Mouse (Mus musculus): ENCODE measurements around the gene Plcb1. TPM values are rescaled to one million over a fixed set of nuclear protein-coding genes. Genes with fewer than 3 reads are reported as not detected.

Plcb1 gene
- polyA plus RNA-seq, 1 experiment: 2.8 TPM

- no peak for DNase-seq (ENCODE audit: low spot score)
Observed at GRCm38 (mm10) chr2:135067419-135067818, 281.6 kb downstream of the Plcb1 start.

GRCm38 (mm10) chr2:135071349-135071748 is 285.5 kb downstream of the Plcb1 start:
- DNase-seq (ENCODE audit: low spot score): no peak

- no peak for DNase-seq (ENCODE audit: low spot score)
Observed at GRCm38 (mm10) chr2:135072503-135072902, 286.6 kb downstream of the Plcb1 start.

GRCm38 (mm10) chr2:135073014-135073413 is 287.1 kb downstream of the Plcb1 start:
- DNase-seq (ENCODE audit: low spot score): no peak

GRCm38 (mm10) chr2:135075375-135075774 is 289.5 kb downstream of the Plcb1 start:
- no peak for DNase-seq (ENCODE audit: low spot score)

GRCm38 (mm10) chr2:135092588-135093162 is 306.8 kb downstream of the Plcb1 start:
- no peak for DNase-seq (ENCODE audit: low spot score)

- DNase-seq (ENCODE audit: low spot score): no peak
Observed at GRCm38 (mm10) chr2:135101292-135101691, 315.4 kb downstream of the Plcb1 start.

- no peak for DNase-seq (ENCODE audit: low spot score)
Observed at GRCm38 (mm10) chr2:135101943-135102342, 316.1 kb downstream of the Plcb1 start.

- no peak for DNase-seq (ENCODE audit: low spot score)
Observed at GRCm38 (mm10) chr2:135106649-135107048, 320.8 kb downstream of the Plcb1 start.

GRCm38 (mm10) chr2:135108607-135109006 is 322.7 kb downstream of the Plcb1 start:
- DNase-seq (ENCODE audit: low spot score): no peak

GRCm38 (mm10) chr2:135114501-135115128 is 328.7 kb downstream of the Plcb1 start:
- DNase-seq (ENCODE audit: low spot score): no peak

GRCm38 (mm10) chr2:135123057-135123456 is 337.2 kb downstream of the Plcb1 start:
- DNase-seq (ENCODE audit: low spot score): no peak

GRCm38 (mm10) chr2:135123695-135124343 is 338.0 kb downstream of the Plcb1 start:
- no peak for DNase-seq (ENCODE audit: low spot score)

- no peak for DNase-seq (ENCODE audit: low spot score)
Observed at GRCm38 (mm10) chr2:135140576-135140975, 354.7 kb downstream of the Plcb1 start.

- no peak for DNase-seq (ENCODE audit: low spot score)
Observed at GRCm38 (mm10) chr2:135152289-135152688, 366.4 kb downstream of the Plcb1 start.

- DNase-seq (ENCODE audit: low spot score): no peak
Observed at GRCm38 (mm10) chr2:135153248-135153647, 367.4 kb downstream of the Plcb1 start.

GRCm38 (mm10) chr2:135156055-135156454 is 370.2 kb downstream of the Plcb1 start:
- no peak for DNase-seq (ENCODE audit: low spot score)

GRCm38 (mm10) chr2:135157961-135158360 is 372.1 kb downstream of the Plcb1 start:
- DNase-seq (ENCODE audit: low spot score): no peak

GRCm38 (mm10) chr2:135161673-135162072 is 375.8 kb downstream of the Plcb1 start:
- no peak for DNase-seq (ENCODE audit: low spot score)

- DNase-seq (ENCODE audit: low spot score): no peak
Observed at GRCm38 (mm10) chr2:135165512-135165911, 379.6 kb downstream of the Plcb1 start.

GRCm38 (mm10) chr2:135175544-135175943 is 389.7 kb downstream of the Plcb1 start:
- no peak for DNase-seq (ENCODE audit: low spot score)

GRCm38 (mm10) chr2:135187659-135188058 is 401.8 kb downstream of the Plcb1 start:
- DNase-seq (ENCODE audit: low spot score): no peak

- no peak for DNase-seq (ENCODE audit: low spot score)
Observed at GRCm38 (mm10) chr2:135200830-135201229, 415.0 kb downstream of the Plcb1 start.
